Mouse (Mus musculus): Measurements from ENCODE around the gene Slc29a1.
"Not testable (repeated sequence)": the region's sequence is repeated elsewhere in the genome, so short reads cannot be mapped to it uniquely, and the experiment has no call there.

The Slc29a1 gene

DNA sequence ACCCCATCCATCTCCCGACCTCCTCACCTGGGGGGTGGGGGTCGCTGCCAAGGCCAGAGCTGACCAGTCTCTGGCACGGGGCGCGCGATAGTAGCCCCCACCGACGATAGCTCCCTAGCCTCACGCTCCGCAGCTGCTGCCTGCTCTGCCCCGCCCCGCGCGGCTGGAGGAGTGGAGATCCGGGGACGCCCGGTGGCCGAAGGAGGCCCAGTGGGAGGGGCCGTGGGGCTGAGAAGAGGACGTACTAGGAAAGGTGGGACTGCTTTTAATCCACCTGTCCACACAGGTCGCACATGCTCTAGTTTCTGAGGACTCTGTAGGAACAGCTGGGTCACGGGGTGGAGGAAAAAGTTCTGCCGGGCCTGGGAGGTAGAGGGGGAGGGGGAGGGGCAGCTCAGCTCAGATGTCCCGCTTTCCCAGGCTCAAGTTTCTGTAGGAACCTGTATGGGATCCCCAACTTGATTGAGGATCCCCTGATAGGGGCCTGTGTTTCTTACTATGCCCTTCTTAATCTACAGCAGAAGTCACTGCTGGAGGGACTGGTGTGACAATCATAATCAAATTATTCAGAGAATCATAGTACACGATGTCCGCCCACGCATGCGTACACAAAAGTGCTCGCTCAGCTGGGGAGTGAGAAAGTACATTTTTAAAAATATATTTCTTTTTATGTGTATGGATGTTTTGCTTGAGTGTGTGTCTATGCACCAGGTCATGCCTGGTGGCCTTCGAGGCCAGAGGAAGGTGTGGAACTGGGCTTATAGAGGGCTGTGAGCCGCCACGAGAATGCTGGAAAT lies at the start of gene Slc29a1:
Slc29a1 (minus strand) TSS at position 161 of the 797 bp plus-strand sequence.
- peak in 1 of 2 experiments; percentile 62 for DNase-seq (ENCODE audit: low spot score in 2 of 2)

DNA sequence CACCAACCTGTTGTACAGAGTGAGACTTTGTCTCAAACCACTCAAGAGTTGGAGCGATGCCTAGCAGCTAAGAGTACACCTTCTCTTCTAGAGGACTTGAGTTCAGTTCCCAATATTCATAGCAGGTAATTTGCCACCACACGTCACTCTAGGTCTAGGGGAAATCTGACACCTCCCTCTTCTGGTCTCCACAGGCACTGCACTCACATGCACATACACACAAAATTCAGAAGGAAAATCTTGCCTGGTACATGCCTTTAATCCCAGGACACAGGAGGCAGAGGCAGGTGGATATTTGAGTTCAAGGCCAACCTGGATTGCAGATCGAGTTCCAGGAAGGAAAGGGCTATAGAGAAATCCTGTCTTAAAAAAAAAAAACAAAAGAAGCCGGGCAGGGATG lies 44.8 kb upstream of the Slc29a1 start:
- DNase-seq (ENCODE audit: low spot score in 2 of 2) = no peak

DNA sequence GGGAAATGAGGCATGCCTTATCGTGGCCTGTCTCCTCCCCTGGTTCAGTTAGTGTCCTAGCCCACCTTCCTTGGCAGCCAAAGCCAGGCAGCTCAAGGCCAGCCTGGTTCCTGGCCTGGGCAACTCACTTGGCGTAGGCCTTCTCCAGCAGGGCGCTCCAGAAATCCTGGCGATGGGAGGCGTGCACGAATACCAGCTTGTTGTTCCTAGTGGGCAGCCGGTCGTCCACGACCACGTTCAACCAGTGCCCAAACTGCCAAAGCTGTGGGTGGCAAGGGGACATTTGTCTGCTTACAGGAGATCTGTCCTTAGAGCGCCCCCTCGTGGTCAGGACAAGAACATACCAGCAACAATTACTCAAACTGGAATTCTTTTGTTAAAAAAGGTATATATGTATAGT lies 43.3 kb upstream of the Slc29a1 start:
- DNase-seq (ENCODE audit: low spot score in 2 of 2) = peak; percentile 64 to 78

DNA sequence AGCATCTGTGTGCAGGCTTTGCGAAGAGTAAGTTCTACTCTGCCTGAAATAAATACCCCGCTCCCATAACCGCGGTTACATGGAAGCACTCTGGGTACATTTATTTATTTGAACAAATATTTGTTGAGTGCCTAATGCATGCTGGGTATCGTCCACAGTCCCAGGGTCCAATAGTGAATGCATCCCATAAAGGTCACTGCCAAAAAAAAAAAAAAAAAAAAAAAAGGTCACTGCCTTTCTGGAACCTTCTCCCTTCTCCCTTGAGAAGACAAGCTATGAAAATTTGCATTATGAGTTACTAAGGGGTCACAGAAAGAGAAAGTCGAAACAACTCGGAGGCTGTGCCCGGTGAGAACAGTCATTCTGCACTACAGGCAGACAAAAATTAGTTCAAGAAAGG lies 42.6 kb upstream of the Slc29a1 start:
- no peak for DNase-seq (ENCODE audit: low spot score in 2 of 2)

DNA sequence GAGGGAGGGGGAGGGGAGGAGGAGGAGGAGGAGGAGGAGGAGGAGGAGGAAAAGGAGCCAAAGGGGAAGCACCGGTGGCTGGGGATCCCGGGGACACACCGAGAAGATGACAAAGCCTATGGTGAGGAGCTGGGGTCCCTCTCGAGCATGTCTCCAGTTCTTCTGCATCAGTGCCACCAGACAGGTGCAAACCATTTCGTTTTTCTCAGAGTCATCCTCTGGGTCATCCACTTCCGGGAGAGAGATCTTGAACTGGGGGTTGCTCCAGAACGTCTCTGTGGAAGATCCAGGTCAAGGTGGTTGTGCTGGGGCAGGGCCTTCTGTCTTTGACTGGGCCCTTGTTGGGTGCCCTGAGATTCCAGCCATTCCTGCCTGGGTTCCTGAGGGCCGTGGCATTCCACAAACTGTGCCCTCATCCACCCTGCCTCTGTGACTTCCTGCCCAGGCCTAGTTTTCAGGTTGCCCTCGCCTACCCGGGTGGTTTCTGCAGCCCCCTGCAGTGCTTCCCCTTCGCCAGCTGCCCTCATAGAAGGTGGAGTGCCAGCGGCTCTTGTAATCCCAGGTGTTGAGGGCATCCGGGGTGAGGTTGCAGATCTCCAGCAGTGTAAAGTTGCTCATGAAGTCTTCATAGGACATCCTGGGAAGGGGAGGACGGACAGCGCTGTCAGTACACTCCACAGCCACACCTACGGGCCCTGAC lies 39.3 kb upstream of the Slc29a1 start:
- DNase-seq (ENCODE audit: low spot score in 2 of 2) = no peak

DNA sequence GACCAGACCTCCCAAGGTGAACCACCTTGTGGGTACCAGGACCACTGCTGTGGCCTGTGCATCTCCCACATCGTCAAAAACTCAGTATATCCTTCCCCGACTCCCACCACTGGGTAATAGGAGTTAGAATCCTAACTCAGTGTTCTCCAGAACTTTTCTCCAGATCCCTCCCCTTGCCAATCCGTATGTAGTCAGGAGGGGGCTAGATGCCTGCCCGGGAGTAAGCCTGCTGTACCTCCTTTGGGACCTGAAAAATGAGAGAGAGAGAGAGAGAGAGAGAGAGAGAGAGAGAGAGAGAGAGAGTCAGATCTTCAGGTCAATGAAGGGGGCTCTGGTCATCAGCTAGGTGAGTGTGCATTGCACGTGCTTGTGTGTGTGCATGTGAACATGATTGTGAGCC lies 34.6 kb upstream of the Slc29a1 start:
- no peak for DNase-seq (ENCODE audit: low spot score in 2 of 2)

DNA sequence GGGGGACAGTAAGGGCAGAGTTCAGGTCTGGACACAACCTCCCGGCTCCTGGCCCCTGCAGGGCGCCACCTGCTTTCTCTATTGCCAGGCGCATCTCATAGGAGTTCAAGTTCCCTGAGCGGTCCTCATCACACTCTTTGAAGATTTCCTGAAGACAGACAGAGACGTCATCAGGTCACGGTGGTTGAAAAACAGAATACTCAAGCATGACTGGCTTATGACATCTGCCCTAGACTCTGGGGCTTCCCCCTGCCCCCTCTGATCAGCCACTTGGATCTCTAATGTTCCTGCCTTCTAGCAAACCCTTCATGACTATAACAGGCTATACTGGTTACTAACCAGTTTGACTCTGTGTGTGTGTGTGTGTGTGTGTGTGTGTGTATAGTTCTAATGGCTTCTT lies 32.5 kb upstream of the Slc29a1 start:
- no peak for DNase-seq (ENCODE audit: low spot score in 2 of 2)

DNA sequence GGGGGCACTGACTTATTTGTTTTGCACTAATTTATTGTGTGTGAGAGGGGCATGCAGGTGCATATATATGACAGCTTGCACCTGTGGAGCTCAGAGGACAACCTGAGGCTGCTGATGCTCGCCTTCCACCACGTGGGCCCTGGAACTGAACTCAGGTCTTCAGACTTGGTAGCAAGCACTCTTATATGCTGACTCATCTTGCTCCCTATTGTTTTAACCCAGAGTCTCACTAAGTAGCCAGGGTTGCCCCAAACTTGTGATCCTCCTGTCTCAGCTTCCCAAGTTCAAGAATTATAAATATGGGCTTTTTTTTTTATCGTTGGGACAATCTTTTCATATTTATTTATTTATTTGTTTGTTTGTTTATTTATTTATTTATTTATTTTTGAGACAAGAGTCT lies 31.6 kb upstream of the Slc29a1 start:
- no peak for DNase-seq (ENCODE audit: low spot score in 2 of 2)

DNA sequence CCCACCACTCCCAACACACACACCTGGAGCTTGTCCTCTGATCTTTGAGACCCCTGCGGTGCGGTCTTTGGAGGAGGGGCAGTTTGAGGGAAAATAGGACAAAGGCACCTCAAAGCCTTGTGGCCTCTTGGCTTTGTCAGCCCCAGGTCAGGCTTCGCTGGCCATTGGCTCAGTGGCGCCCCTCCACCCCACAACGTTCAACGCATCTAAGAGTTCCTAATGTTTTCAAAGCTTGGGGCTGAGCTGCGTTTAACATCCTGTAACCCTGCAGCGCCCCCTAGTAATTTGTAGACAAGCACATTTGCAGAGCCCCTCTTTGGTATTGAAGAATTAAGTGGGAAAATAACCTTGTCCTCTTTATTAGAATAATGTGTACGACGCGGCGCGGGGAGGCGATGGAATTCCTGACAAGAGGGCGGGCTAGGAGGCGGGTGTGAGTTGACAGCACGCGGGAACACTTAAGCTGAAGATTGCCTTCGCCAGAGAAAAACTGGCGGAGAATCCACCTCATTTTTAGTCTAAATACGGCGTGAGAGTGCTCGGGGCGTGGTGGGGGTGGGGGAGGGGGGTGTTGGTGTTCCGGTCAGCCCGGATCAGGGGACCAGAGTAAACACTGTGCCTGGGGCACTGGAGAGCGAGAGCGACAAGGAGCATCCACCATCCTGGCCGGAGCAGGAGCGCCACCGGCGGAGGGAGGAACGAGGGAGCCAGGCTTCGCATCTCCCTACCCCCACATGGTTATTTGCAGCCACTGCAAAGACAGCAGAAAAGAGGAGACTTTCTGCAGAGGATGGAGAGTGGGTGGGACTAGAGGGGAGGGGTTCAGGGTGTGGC lies 30.7 kb upstream of the Slc29a1 start:
- DNase-seq (ENCODE audit: low spot score in 2 of 2) = peak; percentile 63 to 65

DNA sequence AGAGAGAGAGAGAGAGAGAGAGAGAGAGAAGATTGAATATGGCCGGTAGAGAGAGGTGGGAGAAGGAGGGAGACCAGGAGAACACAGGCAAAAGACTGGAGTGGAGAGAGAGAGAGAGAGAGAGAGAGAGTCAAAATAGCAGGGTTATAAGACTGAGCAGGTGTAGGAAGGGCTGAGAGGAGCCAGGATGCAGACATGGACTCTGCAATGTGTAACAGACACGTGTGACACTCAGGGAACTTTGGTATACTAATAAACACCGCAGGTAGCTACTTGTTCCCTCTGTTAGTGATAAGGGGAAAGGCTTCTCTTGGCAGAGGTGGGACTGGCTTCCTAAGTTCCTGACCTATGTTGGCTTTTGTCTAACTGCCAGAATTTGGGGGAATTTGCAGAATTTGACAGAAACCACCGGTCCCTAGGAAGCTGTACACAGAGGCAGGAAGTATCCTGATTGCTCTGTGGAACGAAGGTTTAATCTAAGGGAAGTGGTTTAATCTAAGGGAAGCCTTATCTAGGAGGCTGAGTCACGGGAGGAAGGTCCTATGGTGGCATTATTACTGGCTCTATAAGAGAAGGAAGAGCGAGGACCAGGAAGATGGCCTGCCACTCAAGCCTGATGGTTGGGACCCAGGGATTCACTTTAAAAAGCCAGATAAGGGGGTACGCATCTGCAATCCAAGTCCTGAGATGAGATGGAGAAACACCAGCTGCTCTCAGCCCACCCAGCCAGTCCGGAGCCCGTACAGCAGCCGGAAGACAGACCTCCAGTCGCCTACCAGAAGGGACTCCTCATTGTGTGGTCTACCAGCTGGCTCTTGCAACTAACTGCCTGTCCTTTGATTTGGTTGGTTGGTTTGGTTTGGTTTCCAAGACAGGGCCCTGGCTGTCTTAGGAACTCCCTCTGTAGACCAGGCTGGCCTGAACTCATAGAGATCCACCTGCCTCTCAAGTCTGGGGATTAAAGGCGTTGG lies 29.8 kb upstream of the Slc29a1 start:
- DNase-seq (ENCODE audit: low spot score in 2 of 2) = no peak

DNA sequence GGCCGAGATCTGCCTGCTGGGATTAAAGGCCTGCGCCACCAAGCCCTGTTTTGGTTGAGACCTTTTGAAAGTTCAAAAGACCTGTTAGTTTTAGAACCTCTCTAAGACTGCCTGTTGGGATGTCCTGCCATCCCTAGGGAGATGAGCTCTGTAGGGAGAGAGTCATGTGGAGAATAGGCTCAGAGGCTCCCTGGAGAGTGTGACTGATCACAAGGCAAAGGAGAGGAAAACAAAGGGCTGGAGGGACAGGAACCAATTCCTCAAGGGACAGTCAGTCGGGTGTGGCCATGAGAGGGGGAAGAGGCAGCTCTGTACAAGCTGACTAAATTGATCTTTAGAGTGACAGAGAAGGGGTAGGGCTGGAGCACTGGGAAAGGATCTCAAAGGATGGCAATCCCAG lies 28.8 kb upstream of the Slc29a1 start:
- DNase-seq (ENCODE audit: low spot score in 2 of 2) = no peak

DNA sequence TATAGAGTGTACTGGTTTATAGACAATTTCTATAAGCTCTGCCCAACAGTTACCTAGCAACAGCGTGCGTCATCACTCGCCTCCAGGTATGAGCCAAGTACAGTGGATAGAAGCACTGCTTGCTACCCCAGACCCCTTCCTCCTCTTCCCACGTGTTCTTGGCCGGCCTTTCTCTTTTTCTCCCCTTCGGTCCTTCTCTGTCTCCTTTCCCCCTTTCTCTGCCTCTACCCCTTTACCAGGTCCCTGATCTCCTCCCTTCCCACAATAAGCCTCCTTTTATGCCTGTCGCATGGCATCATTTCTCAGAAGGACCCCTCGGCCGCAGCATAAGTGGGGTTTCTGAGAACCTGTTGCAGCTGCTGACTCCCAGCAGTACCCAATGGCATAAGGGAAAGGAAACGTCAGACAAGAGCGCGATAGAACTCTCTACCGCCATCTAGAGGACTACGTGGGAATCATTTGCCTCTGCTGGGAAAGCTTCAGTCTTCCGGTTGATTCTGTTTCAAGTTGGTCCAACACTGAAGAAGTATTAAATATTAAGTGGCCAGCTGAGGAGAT lies 27.2 kb upstream of the Slc29a1 start:
- no peak for DNase-seq (ENCODE audit: low spot score in 2 of 2)

DNA sequence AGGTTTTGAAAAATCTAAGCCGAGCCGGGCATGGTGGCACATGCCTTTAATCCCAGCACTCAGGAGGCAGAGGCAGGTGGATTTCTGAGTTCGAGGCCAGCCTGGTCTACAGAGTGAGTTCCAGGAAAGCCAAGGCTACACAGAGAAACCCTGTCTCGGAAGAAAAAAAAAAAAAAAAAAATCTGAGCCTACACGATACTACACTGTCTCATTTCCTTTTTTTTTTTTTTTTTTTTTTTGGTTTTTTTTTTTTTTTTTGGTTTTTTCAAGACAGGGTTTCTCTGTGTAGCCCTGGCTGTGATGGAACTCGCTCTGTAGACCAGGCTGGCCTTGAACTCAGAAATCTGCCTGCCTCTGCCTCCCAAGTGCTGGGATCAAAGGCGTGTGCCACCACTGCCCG lies 24.0 kb upstream of the Slc29a1 start:
- DNase-seq (ENCODE audit: low spot score in 2 of 2) = not testable (repeated sequence)

DNA sequence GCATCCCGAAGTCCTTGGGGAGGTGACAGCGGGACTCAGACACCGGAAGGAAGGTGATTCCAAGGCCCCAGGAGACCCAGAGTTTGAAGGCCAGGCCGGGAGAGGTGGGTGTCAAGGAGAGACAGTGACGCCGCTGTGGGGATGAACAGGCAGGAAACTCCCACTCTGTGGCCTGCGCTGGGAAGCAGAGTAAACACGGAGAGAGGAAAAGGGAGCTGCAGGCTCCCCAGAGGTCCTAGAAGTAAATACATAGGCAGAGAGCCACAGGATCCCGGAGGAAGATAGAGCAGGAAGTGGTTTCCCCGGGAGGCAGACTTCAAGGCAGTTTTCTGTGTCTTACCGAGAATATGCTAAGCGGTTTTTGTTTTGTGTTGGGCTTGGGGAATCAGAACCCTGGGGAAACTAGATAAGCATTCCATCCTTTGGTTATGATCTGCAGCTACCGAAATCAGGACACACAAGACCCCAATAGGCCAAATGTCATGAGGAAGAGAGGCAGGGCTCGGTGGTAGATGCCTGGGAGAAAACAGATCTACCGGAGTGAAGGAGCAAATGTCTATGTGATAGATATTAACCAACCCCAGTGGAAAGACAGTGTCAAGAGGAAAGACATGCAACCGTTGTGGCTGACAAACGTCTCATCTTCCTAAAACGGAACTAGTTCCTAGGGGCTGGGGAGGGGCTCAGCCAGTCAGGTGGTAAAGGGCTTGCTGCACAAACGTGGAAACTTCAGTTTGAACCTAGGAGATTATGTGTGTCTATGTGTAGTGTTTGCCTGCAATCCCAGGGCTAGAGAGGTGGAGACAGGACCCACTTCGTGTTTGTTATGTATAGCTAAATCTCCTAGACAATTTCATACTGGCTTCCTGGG lies 20.2 kb upstream of the Slc29a1 start:
- DNase-seq (ENCODE audit: low spot score in 2 of 2) = no peak

DNA sequence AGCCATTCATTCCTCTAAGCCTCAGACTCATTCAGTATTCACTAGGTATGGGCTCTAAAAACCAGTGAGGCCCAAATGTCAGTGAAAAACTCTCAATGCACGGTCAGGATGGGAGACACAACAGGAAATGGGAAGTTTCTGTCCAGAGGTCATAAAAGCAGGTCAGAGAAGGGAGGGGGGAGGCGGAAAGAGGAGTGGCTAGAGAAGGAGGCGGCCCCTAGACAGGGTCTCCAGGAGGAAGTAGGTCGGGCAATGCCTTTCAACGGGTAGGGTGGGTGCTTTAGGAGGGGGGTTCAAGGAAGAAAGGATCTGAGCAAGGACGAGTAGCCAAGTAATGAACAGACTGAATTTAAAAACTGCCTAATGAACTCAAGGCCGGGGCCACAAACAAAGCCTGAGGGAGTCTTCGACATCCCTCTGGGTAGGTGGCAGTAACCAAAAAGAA lies 19.6 kb upstream of the Slc29a1 start:
- no peak for DNase-seq (ENCODE audit: low spot score in 2 of 2)

DNA sequence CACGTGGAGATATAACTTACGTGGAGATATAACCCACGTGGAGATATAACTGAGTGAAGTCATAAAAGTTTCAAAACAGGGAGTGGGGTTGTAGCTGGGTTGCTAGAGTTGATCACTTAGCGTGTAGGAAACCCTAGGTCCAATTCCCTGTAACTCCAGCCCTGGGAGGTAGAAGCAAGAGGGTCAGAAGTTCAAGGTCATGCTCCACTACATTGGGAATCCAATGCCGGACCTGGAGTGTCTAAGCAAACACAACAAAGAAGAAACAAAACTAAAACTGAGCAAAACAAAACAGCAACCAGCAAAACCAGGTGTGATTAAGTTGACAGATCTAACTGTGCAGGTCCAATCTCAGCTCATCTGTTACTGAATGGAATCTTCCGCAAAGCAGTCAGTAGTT lies 18.2 kb upstream of the Slc29a1 start:
- no peak for DNase-seq (ENCODE audit: low spot score in 2 of 2)

DNA sequence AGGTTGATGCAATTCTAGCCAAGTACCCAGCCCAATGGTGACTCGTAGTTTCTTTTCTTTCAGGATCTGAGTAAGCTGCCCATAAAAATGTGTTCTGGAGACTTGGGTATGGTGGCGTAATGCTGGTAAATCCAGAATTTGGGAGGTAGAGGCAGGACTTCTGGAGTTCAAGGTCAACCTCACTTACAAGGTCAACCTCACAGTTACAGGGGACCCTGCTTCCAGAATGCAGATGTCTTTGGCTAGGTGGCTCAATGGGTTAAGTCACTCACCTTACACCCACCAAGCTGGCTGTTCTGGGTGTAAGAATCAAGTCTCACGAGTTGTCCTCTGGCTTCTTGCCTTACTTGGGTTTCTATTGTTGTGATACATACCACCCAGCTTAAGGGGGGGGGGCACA lies 17.3 kb upstream of the Slc29a1 start:
- no peak for DNase-seq (ENCODE audit: low spot score in 2 of 2)

DNA sequence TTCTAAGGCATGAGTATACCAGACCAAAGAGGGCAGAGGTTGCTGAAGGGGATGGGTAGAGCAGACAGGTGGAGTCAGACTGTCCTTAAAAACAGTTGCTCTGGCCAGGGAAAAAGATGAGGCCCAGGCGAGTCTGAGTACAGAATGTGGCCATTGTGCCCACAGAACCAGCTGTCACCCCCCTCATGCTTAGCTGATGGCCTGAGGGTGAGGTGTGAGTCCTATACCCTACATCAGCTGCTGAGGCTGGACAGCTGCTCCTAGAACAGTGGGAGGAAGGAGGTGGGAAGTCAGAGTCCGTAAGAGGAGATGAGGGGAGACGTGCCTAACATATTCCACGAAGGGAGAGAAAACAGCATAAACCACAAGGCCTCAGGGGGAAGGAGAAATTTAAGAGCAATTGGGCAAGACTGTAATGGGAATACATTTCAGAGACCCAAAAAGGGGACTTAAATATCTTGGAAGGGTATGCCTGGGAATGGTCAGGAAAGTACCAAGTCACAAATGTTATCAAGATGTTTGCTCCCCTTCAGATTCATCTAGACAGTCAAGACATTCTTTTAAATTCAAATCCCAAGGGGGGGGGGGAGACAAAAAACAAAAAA lies 16.7 kb upstream of the Slc29a1 start:
- DNase-seq (ENCODE audit: low spot score in 2 of 2) = no peak

DNA sequence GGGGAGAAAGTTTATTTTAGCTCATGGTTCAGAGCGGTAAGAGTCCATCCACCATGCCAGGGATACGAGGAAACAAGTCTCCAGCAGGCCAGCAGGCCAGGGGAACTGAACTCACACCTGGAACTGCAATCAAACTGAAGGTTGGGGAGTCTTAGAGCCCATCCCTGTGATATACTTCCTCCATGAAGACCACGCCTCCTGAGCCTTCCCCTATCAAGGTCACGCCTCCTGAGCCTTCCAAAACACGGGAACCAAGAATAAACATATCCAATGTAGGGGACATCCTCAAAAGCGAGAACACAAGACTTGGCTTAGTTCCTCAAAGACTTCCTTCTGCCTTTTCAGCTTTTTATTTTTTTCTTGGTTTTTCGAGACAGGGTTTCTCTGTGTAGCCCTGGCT lies 13.5 kb upstream of the Slc29a1 start:
- DNase-seq (ENCODE audit: low spot score in 2 of 2) = no peak

Data from urinary bladder, postnatal 4 days (tissue).